Mouse (Mus musculus): ENCODE results near the gene Fnip2. TPM values are rescaled to one million over a fixed set of nuclear protein-coding genes. Genes with fewer than 3 reads are reported as not detected.

Gene Fnip2
- polyA plus RNA-seq, 1 experiment from 2014 or later = 126 TPM

- Histone ChIP-seq H3K36me3 (ENCODE audit: inconsistent target) (no peaks in the 10 kb centered on the region), H3K4me3 (ENCODE audit: inconsistent target) (no peak overlapping the region), H3K79me2 (ENCODE audit: inconsistent target) (no peaks in the 10 kb centered on the region), H3K27ac (no peak overlapping the region)
- WGBS (ENCODE audit: missing documents) = 100% methylated on average over 1 of the region's 1 CpGs
Observed at GRCm38 (mm10) chr3:79413492-79413891, 154.1 kb downstream of the Fnip2 start.

GRCm38 (mm10) chr3:79411666-79412065 is 155.9 kb downstream of the Fnip2 start:
- no peak overlapping the region for H3K27ac ChIP-seq
- H3K79me2 ChIP-seq (ENCODE audit: inconsistent target) = no peaks in the 10 kb centered on the region
- H3K4me3 ChIP-seq (ENCODE audit: inconsistent target) = no peak overlapping the region
- no peaks in the 10 kb centered on the region for H3K36me3 ChIP-seq (ENCODE audit: inconsistent target)
- WGBS (ENCODE audit: missing documents) = 88% methylated on average over 2 of the region's 2 CpGs

GRCm38 (mm10) chr3:79410629-79410995 is 157.0 kb downstream of the Fnip2 start:
- H3K79me2 ChIP-seq (ENCODE audit: inconsistent target) = no peaks in the 10 kb centered on the region
- H3K4me3 ChIP-seq (ENCODE audit: inconsistent target) = no peak overlapping the region
- no peak overlapping the region for H3K27ac ChIP-seq
- H3K36me3 ChIP-seq (ENCODE audit: inconsistent target) = no peaks in the 10 kb centered on the region
- WGBS (ENCODE audit: missing documents) = 63% methylated on average over 4 of the region's 5 CpGs

- H3K27ac ChIP-seq = no peak overlapping the region
- 78% methylated on average over 10 of the region's 10 CpGs for WGBS (ENCODE audit: missing documents)
- H3K79me2 ChIP-seq (ENCODE audit: inconsistent target) = no peaks in the 10 kb centered on the region
- H3K4me3 ChIP-seq (ENCODE audit: inconsistent target) = no peak overlapping the region
- no peaks in the 10 kb centered on the region for H3K36me3 ChIP-seq (ENCODE audit: inconsistent target)
Observed at GRCm38 (mm10) chr3:79409927-79410628, 157.5 kb downstream of the Fnip2 start.

- no peaks in the 10 kb centered on the region for H3K79me2 ChIP-seq (ENCODE audit: inconsistent target)
- no peak overlapping the region for H3K27ac ChIP-seq
- H3K36me3 ChIP-seq (ENCODE audit: inconsistent target) = no peaks in the 10 kb centered on the region
- H3K4me3 ChIP-seq (ENCODE audit: inconsistent target) = no peak overlapping the region
- 82% methylated on average over 4 of the region's 4 CpGs for WGBS (ENCODE audit: missing documents)
Observed at GRCm38 (mm10) chr3:79408546-79408945, 159.1 kb downstream of the Fnip2 start.

Other genes starting within 250 kb of the Fnip2 start
- gene Gm17359, start 231.1 kb downstream of the Fnip2 start, polyA plus RNA-seq (2018) = not detected in 3 replicates
- 25.8 to 37.9 TPM (median 37.4 TPM) in 3 replicates for gene Ppid, start 23.5 kb upstream of the Fnip2 start, polyA plus RNA-seq (2018)
- gene 4930579G24Rik, start 61.3 kb upstream of the Fnip2 start, polyA plus RNA-seq (2018) = 1.6 to 5.4 TPM (median 1.9 TPM) in 3 replicates
- gene Etfdh, start 61.7 kb upstream of the Fnip2 start, polyA plus RNA-seq (2018) = 26.5 to 47.0 TPM (median 31.6 TPM) in 3 replicates
- not detected in 3 replicates for gene Rxfp1, start 170.1 kb upstream of the Fnip2 start, polyA plus RNA-seq (2018)